Mouse (Mus musculus) stomach, embryonic 15.5 days (tissue): ENCODE measurements at regions not wholly inside any gene's neighbourhood (a gene's known extent, or its start where the extent isn't known, plus 50 kb on each side); places are given as distances from the start of the nearest gene placed in this dataset.

ENCODE experiments used
- ATAC-seq: fragments of 200-750 bp; cut with Nextera tagmentation; 2 replicates; pipeline ENCODE4 v1.8.0; 2017; ENCODE audit warnings: low read depth, moderate number of reproducible peaks, moderate TSS enrichment; ENCODE audit not compliant: insufficient read depth, low FRiP score
- H3K27ac ChIP-seq: fragments of 300-500 bp; sonication (generic); 2 replicates; pipeline ENCODE4 v1.5.1; 2015; ENCODE audit warnings: mild to moderate bottlenecking, inconsistent platforms
- H3K27me3 ChIP-seq: fragments of 300-500 bp; sonication (generic); replicated peaks from 2 replicates; pipeline ENCODE4 v1.6.1; 2015; ENCODE audit warnings: inconsistent platforms
- H3K36me3 ChIP-seq: fragments of 300-500 bp; sonication (generic); 2 replicates; pipeline ENCODE4 v1.6.1; 2015; ENCODE audit warnings: inconsistent platforms
- H3K4me1 ChIP-seq: fragments of 300-500 bp; sonication (generic); 2 replicates; pipeline ENCODE4 v1.6.1; 2015; ENCODE audit warnings: inconsistent platforms
- H3K4me2 ChIP-seq: fragments of 300-500 bp; sonication (generic); 2 replicates; pipeline ENCODE4 v1.6.1; 2015; ENCODE audit warnings: mild to moderate bottlenecking, inconsistent platforms
- H3K4me3 ChIP-seq: fragments of 300-500 bp; sonication (generic); replicated peaks from 2 replicates; pipeline ENCODE4 v1.5.1; 2015; ENCODE audit warnings: inconsistent platforms
- H3K9ac ChIP-seq: fragments of 300-500 bp; sonication (generic); 2 replicates; pipeline ENCODE4 v1.6.1; 2015; ENCODE audit warnings: inconsistent platforms
- H3K9me3 ChIP-seq: fragments of 300-500 bp; sonication (generic); 2 replicates; pipeline ENCODE4 v1.6.1; 2016; ENCODE audit warnings: inconsistent platforms
- WGBS: fragments of 180-500 bp; shearing (Covaris S2); methylation state at CpG from one replicate; pipeline ENCODE4 v1.1.7; 2015; 5-methylcytosine and 5-hydroxymethylcytosine counted together

- 86% methylated on average over 5 of the region's 5 CpGs for WGBS
- Histone ChIP-seq H3K27ac (no peak overlapping the region), H3K4me3 (no peak overlapping the region), H3K4me2 (no peak overlapping the region), H3K9me3 (no peaks in the 10 kb centered on the region), H3K9ac (no peak overlapping the region), H3K36me3 (no peaks in the 10 kb centered on the region), H3K4me1 (no peaks in the 10 kb centered on the region), H3K27me3 (no peaks in the 10 kb centered on the region)
- no peak for ATAC-seq
Observed at GRCm38 (mm10) chr14:46663529-46663928, 96.8 kb upstream of the Cdkn3 start.

DNA sequence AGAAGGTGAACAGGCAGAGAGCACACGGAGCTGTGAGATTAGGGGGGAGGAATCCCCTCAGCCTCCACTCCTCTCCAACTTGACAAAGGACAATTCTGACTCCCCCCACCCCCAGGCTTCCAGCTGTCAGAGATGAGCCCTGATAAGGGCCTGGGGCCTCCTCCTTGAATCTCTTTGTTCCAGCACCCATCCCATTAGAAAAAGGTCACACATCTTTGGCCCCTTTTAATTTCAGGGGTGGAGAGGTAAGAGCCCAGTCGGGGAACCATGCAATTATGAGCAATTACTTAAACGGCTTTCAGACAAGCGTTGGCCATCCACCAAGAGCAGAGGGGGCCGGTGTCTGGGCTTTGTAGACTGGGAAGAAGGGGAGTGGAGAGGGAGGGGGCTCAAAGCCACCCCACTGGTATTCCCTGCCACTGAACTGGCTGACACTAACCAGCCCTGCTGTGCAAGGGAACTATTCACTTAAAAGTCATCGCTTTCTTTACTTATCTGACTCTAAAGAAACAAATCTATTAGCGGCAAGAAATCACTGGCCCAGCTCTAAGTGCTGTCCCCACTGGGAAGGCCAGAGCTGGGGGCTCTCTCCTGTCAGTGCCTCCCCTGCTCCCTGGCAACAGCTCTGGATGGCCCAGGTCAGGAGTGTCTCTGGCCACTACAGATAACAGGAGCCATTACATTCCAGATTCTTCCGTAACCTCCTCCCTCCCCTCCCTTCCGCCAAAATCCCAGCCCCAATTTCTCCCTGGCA, 98.4 kb upstream of the Cdkn3 start:
- no peaks in the 10 kb centered on the region for H3K27me3 ChIP-seq
- H3K4me1 ChIP-seq, result no peaks in the 10 kb centered on the region
- 15% methylated on average over 9 of the region's 9 CpGs for WGBS
- no peak overlapping the region for H3K9ac ChIP-seq
- peak; percentile 53; the same call in 1 of the 2 replicates for ATAC-seq
- H3K4me2 ChIP-seq, result no peak overlapping the region
- no peaks in the 10 kb centered on the region for H3K36me3 ChIP-seq
- H3K4me3 ChIP-seq, result no peak overlapping the region
- H3K9me3 ChIP-seq, result no peaks in the 10 kb centered on the region
- H3K27ac ChIP-seq, result no peak overlapping the region

GRCm38 (mm10) chr14:46661118-46661791, 99.1 kb upstream of the Cdkn3 start:
- Histone ChIP-seq H3K4me1 (0 out of 2 replicates have a peak, but pooled peaks cover under 1% of the 10 kb centered on the region), H3K9me3 (no peaks in the 10 kb centered on the region), H3K9ac (no peak overlapping the region), H3K27ac (no peak overlapping the region), H3K36me3 (no peaks in the 10 kb centered on the region), H3K4me2 (no peak overlapping the region), H3K27me3 (no peaks in the 10 kb centered on the region), H3K4me3 (no peak overlapping the region)
- WGBS, result 50% methylated on average over 3 of the region's 3 CpGs
- ATAC-seq, result no peak

- Histone ChIP-seq H3K4me1 (0 out of 2 replicates have a peak, but pooled peaks cover 3% of the 10 kb centered on the region), H3K27ac (no peak overlapping the region), H3K9me3 (no peaks in the 10 kb centered on the region), H3K36me3 (no peaks in the 10 kb centered on the region), H3K9ac (no peak overlapping the region), H3K27me3 (no peaks in the 10 kb centered on the region), H3K4me2 (no peak overlapping the region), H3K4me3 (no peak overlapping the region)
- 63% methylated on average over 4 of the region's 4 CpGs for WGBS
- ATAC-seq, result no peak
Observed at GRCm38 (mm10) chr14:46659365-46659764, 101.0 kb upstream of the Cdkn3 start.

GRCm38 (mm10) chr14:46656249-46656648, 104.1 kb upstream of the Cdkn3 start:
- no peaks in the 10 kb centered on the region for H3K9me3 ChIP-seq
- no peak overlapping the region for H3K4me2 ChIP-seq
- 80% methylated on average over 10 of the region's 10 CpGs for WGBS
- no peaks in the 10 kb centered on the region for H3K36me3 ChIP-seq
- H3K4me1 ChIP-seq, result 0 out of 2 replicates have a peak, but pooled peaks cover 3% of the 10 kb centered on the region
- H3K27ac ChIP-seq, result no peak overlapping the region
- no peak for ATAC-seq
- no peak overlapping the region for H3K4me3 ChIP-seq
- no peaks in the 10 kb centered on the region for H3K27me3 ChIP-seq
- H3K9ac ChIP-seq, result no peak overlapping the region

DNA sequence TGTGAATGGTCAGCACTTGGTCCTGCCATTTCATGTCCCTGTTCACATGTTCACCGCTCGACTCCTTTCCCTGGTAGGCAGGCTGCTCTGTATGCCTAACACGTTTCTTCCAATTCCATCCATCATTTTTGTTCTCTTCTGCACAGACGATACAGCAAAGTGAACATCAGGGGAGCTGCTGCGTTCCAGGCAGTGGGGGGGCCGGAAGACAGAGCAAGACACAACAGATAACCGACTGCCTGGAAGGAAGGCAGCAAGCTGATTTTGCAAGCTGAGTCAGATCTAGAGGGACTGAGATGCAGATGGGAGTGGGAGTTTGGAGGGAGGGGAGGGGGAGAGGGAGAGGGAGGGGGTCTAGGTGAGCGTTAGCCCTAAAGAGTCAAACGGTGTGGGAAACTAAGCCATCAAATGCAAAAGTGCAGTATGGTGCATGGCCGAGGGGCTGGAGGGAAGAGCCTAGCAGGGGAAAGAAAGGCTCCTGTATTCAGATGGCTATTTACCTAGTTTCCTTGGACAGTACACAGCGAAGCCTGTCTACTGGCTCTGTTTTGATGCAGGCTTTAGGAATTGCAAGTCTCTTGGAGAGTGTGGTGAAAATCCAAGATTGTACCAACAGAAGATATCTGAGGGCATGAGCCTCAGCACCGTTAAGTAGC, 112.9 kb upstream of the Cdkn3 start:
- no peak overlapping the region for H3K9ac ChIP-seq
- H3K4me1 ChIP-seq, result no peaks in the 10 kb centered on the region
- H3K36me3 ChIP-seq, result no peaks in the 10 kb centered on the region
- H3K27ac ChIP-seq, result no peak overlapping the region
- no peaks in the 10 kb centered on the region for H3K9me3 ChIP-seq
- WGBS, result 52% methylated on average over 12 of the region's 12 CpGs
- no peaks in the 10 kb centered on the region for H3K27me3 ChIP-seq
- H3K4me3 ChIP-seq, result no peak overlapping the region
- H3K4me2 ChIP-seq, result no peak overlapping the region
- ATAC-seq, result no peak

- no peak overlapping the region for H3K27ac ChIP-seq
- no peaks in the 10 kb centered on the region for H3K36me3 ChIP-seq
- ATAC-seq, result no peak
- no peak overlapping the region for H3K4me3 ChIP-seq
- H3K9me3 ChIP-seq, result no peaks in the 10 kb centered on the region
- H3K27me3 ChIP-seq, result no peaks in the 10 kb centered on the region
- no peak overlapping the region for H3K4me2 ChIP-seq
- H3K9ac ChIP-seq, result no peak overlapping the region
- 82% methylated on average over 14 of the region's 14 CpGs for WGBS
- no peaks in the 10 kb centered on the region for H3K4me1 ChIP-seq
Observed at GRCm38 (mm10) chr14:46646673-46647318, 113.5 kb upstream of the Cdkn3 start.

- H3K4me3 ChIP-seq, result no peak overlapping the region
- no peaks in the 10 kb centered on the region for H3K36me3 ChIP-seq
- no peak overlapping the region for H3K27ac ChIP-seq
- H3K9ac ChIP-seq, result no peak overlapping the region
- H3K27me3 ChIP-seq, result no peaks in the 10 kb centered on the region
- ATAC-seq, result no peak
- no peaks in the 10 kb centered on the region for H3K9me3 ChIP-seq
- H3K4me2 ChIP-seq, result no peak overlapping the region
- WGBS, result 43% methylated on average over 8 of the region's 8 CpGs
- no peaks in the 10 kb centered on the region for H3K4me1 ChIP-seq
Observed at GRCm38 (mm10) chr14:46639116-46639826, 121.1 kb upstream of the Cdkn3 start.

DNA sequence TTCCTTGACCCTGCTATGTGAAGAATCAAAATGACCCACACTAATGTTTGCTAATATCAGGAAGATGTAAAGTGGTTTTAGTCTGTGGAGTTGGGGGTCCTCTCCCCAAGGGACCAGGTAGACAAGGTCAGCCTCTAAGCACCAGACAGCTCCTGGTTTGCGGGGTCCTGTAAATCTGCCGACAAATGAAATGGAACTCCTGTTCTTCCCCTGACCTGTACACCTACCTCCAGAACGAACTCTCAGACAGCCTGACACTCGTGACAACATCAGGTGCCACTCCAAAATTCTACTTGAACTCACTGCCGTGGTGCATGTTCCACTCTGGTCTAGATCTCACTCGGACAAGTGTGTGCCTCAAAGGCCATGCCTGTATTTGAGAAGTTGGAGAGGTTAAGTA, 121.8 kb upstream of the Cdkn3 start:
- Histone ChIP-seq H3K4me3 (no peak overlapping the region), H3K9ac (no peak overlapping the region), H3K4me1 (no peaks in the 10 kb centered on the region), H3K27ac (no peak overlapping the region), H3K4me2 (no peak overlapping the region), H3K27me3 (no peaks in the 10 kb centered on the region), H3K36me3 (no peaks in the 10 kb centered on the region), H3K9me3 (no peaks in the 10 kb centered on the region)
- WGBS, result 90% methylated on average over 6 of the region's 6 CpGs
- no peak for ATAC-seq

GRCm38 (mm10) chr14:46637240-46637639, 123.1 kb upstream of the Cdkn3 start:
- H3K9ac ChIP-seq, result no peak overlapping the region
- 81% methylated on average over 5 of the region's 5 CpGs for WGBS
- no peaks in the 10 kb centered on the region for H3K4me1 ChIP-seq
- ATAC-seq, result no peak
- H3K4me3 ChIP-seq, result no peak overlapping the region
- no peak overlapping the region for H3K27ac ChIP-seq
- no peak overlapping the region for H3K4me2 ChIP-seq
- H3K36me3 ChIP-seq, result no peaks in the 10 kb centered on the region
- no peaks in the 10 kb centered on the region for H3K9me3 ChIP-seq
- no peaks in the 10 kb centered on the region for H3K27me3 ChIP-seq

GRCm38 (mm10) chr14:46636364-46636763, 124.0 kb upstream of the Cdkn3 start:
- Histone ChIP-seq H3K27me3 (no peaks in the 10 kb centered on the region), H3K4me3 (no peak overlapping the region), H3K27ac (no peak overlapping the region), H3K4me1 (no peaks in the 10 kb centered on the region), H3K36me3 (no peaks in the 10 kb centered on the region), H3K9ac (no peak overlapping the region), H3K4me2 (no peak overlapping the region), H3K9me3 (no peaks in the 10 kb centered on the region)
- 55% methylated on average over 6 of the region's 6 CpGs for WGBS
- no peak for ATAC-seq
